10 mouse cellular contexts compared by ENCODE assay signal in the genomic region with DNA sequence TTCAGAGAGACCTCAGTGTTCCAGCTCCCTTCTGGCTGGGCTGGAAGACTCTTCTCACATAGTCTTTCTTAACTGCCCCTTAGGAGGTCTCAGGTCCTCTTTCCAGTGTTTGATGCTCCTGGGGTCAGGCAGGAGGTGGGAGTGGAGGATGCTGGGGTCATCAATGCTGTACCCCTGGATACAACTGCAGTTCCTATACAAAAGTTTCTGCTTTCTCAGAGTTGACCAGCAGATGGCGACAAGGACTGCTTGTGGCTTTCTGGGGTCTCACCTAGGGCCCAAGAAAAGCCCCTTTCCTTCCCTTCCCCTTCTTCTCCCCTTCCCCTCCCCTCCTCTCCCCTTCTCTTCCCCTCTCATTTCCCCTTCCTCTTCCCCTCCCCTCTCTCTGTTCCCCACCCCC. TPM values are rescaled to one million over a fixed set of nuclear protein-coding genes. Genes with fewer than 3 reads are reported as not detected.
DNase-seq lines count a peak whose midpoint lies in the region; ATAC-seq and TF ChIP-seq lines count a peak whose summit lies in the region.
"Had no signal": no experiment of that assay in that cellular context is flagged by ENCODE, and none has a peak within 500 bp of the region (broad histone marks: within the 10 kb centered on the region; RNA-seq: fewer than 3 reads in every experiment).

No protein-coding gene starts in this region.

- H3K4me3 ChIP-seq in layer of hippocampus, adult 2 months: no peak overlapping the region
- H3K4me3 ChIP-seq: limb, embryonic 15.5 days; stomach, embryonic 15.5 days had no signal

- peak; percentile 81 for TF ChIP-seq CTCF in layer of hippocampus, adult 2 months (conservative IDR thresholded peaks at IDR 0.05)

- no peak overlapping the region for H3K27ac ChIP-seq in layer of hippocampus, adult 2 months
- H3K27ac ChIP-seq: limb, embryonic 15.5 days; stomach, embryonic 15.5 days had no signal

- intact Hi-C loops in gastrocnemius, postnatal 14 days (cut with DNase I; ENCODE audit: low total_unique reads): no loop called here

- peak; percentile 70 for DNase-seq in CD4-positive, CD25-positive, alpha-beta regulatory T cell, adult 2 months (ENCODE audit: low read depth, low spot score)
- DNase-seq in layer of hippocampus, adult 2 months (ENCODE audit: low spot score in 2 of 2): peak; percentile 13 to 46
- no peak for DNase-seq in layer of hippocampus, postnatal 36 days
- peak; percentile 54 for DNase-seq in R1 (ENCODE audit: low read depth, low spot score)
- DNase-seq in retina, embryonic 14.5 days (ENCODE audit: low spot score): peak; percentile 81
- DNase-seq in gastrocnemius, postnatal 14 days: no peak

- ATAC-seq in CD4-positive, CD25-positive, alpha-beta regulatory T cell, adult 4 months: no peak
- peak; percentile 26 for ATAC-seq in granulocyte monocyte progenitor cell, adult 5-6 weeks (replicated peaks; ENCODE audit: poor library complexity, severe bottlenecking)

RNA-seq across cellular contexts. Expression of a gene that starts 9.3 kb away (rescaled TPM):
- polyA plus RNA-seq in CD4-positive, CD25-positive, alpha-beta regulatory T cell, adult 4 months (2017; shearing (Covaris generic)): under 1 TPM; 0.11 to 0.37 TPM
- under 1 TPM; 0.36 to 0.42 TPM for total RNA-seq in layer of hippocampus, adult 2 months (2021)
- under 1 TPM; 0.40 to 0.56 TPM for total RNA-seq in layer of hippocampus, postnatal 36 days (2021)
- total RNA-seq in granulocyte monocyte progenitor cell, adult 5-6 weeks (2014; fragmentation: Nextera tagmentation): 11.4 and 12.6 TPM in 2 replicates
- 14.3 and 20.8 TPM in 2 replicates for total RNA-seq in granulocyte monocyte progenitor cell, adult 5-6 weeks (2017)
- under 1 TPM; 0.55 to 0.84 TPM for total RNA-seq in gastrocnemius, postnatal 14 days (2021)

RNA-seq across cellular contexts. Expression of a gene that starts 29.6 kb away (rescaled TPM):
- polyA plus RNA-seq in CD4-positive, CD25-positive, alpha-beta regulatory T cell, adult 4 months (2017; shearing (Covaris generic)): not detected
- 1 to 10 TPM; 4.7 to 5.4 TPM for total RNA-seq in layer of hippocampus, adult 2 months (2021)
- total RNA-seq in layer of hippocampus, postnatal 36 days (2021): 1 to 10 TPM; 3.6 to 5.1 TPM
- not detected in 2 replicates for total RNA-seq in granulocyte monocyte progenitor cell, adult 5-6 weeks (2014; fragmentation: Nextera tagmentation)
- total RNA-seq in granulocyte monocyte progenitor cell, adult 5-6 weeks (2017): not detected in 2 replicates
- total RNA-seq in gastrocnemius, postnatal 14 days (2021): 10 to 100 TPM; 39.1 to 43.0 TPM

RNA-seq across cellular contexts. Expression of a gene that starts 53.6 kb away (rescaled TPM):
- under 1 TPM in 1 of 2 experiments, not detected in 1; 0.34 TPM for polyA plus RNA-seq in CD4-positive, CD25-positive, alpha-beta regulatory T cell, adult 4 months (2017; shearing (Covaris generic))
- under 1 TPM in 1 of 2 experiments, not detected in 1; 0.12 TPM for total RNA-seq in layer of hippocampus, adult 2 months (2021)
- total RNA-seq in layer of hippocampus, postnatal 36 days (2021): not detected
- total RNA-seq in granulocyte monocyte progenitor cell, adult 5-6 weeks (2014; fragmentation: Nextera tagmentation): 24.4 and 25.9 TPM in 2 replicates
- 17.4 and 17.7 TPM in 2 replicates for total RNA-seq in granulocyte monocyte progenitor cell, adult 5-6 weeks (2017)
- under 1 TPM; 0.13 to 0.78 TPM for total RNA-seq in gastrocnemius, postnatal 14 days (2021)

Comparison
In these comparisons a context has a peak if more than half of its experiments do, and no peak if none do; other contexts are left out.
1. DNase-seq: peak in CD4-positive, CD25-positive, alpha-beta regulatory T cell, adult 2 months (single experiment), layer of hippocampus, adult 2 months (2 of 2), R1 (single experiment) and retina, embryonic 14.5 days (single experiment); none in layer of hippocampus, postnatal 36 days (0 of 2) and gastrocnemius, postnatal 14 days (single experiment).
2. RNA of a gene that starts 9.3 kb away (total RNA-seq): 11.4 to 20.8 TPM in granulocyte monocyte progenitor cell, adult 5-6 weeks; 0.55 to 0.84 TPM in gastrocnemius, postnatal 14 days, 0.40 to 0.56 TPM in layer of hippocampus, postnatal 36 days and 0.36 to 0.42 TPM in layer of hippocampus, adult 2 months; every median in the first group is over 4 times any median in the second.
3. RNA of a gene that starts 29.6 kb away (total RNA-seq): 39.1 to 43.0 TPM in gastrocnemius, postnatal 14 days; 4.7 to 5.4 TPM in layer of hippocampus, adult 2 months, 3.6 to 5.1 TPM in layer of hippocampus, postnatal 36 days and not detected in granulocyte monocyte progenitor cell, adult 5-6 weeks; every median in the first group is over 4 times any median in the second.
4. RNA of a gene that starts 53.6 kb away (total RNA-seq): 17.4 to 25.9 TPM in granulocyte monocyte progenitor cell, adult 5-6 weeks; 0.13 to 0.78 TPM in gastrocnemius, postnatal 14 days, 0.12 TPM in layer of hippocampus, adult 2 months and not detected in layer of hippocampus, postnatal 36 days; every median in the first group is over 10 times any median in the second.